Mouse (Mus musculus) lung, postnatal 25 days (tissue): Measurements from ENCODE around the gene Dlk1.
A peak's percentile ranks its signal among the peaks of the same experiment; 100 is the strongest.
"Not testable (repeated sequence)": the region's sequence is repeated elsewhere in the genome, so short reads cannot be mapped to it uniquely, and the experiment has no call there.

ENCODE experiments used
- DNase-seq: peaks from one replicate; pipeline ENCODE4 v3.0.0; 2022; ENCODE audit warnings: low spot score

Dlk1 gene

DNA sequence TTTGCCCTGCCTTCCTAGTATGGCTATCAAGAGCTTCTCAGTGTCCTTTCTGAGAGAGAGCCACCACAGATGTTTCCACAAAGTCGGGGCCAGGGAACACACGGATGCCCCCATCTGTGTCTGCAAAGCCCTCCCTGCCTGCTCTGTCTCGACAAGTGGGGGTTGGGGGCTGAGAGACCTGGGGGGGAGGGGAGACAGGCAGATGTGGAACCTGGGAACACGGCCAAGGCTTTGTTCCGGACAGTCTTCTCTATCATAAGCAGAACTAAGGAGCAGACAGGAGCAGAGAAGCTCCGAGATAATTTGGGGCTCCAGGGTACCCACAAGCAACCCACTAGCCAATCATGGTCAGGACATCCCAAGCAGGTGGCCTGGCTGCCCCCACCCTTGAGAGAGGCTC, 12.6 kb upstream of the Dlk1 start:
- no peak for DNase-seq

GRCm38 (mm10) chr12:109441366-109441765, 11.3 kb upstream of the Dlk1 start:
- peak; percentile 32 for DNase-seq

DNA sequence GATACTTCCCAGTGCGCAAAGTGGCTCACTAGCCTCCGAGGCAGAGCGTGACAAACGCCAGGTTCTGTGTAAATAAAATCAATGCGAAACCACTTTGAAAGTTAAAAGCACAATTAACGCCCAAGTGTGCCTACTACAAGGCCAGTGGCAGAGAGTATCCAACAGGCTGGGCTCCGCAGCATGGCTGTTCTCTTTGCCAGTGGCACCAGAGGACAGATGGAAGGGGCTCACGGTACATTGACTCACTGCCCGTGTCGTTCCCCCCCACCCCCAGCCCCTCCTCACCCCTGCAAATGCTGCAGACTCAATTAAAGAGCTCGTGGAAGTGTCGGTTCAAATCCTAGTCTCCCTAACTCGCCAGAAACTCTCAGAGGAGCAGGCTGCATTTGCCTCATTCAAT, 10.5 kb upstream of the Dlk1 start:
- DNase-seq = no peak

DNA sequence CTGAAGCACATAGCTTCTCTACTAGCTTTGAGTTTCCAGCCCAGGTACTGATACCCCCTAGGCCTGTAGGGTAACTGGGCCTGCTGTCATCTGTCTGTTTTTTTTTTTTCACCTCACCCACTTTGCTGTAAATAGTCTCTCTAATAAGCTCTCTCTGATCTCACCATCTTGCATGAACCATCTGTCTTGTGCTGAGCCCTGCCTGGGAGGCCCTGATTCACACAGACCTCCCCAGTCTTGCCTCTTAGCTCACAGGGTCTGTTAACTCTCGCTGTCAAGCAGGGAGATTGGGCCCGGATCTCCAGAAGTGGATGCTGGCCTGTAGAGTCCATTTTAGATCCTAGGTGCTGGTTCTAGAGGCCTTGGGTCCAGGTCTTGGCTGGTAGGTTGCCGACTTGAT, 9.3 kb upstream of the Dlk1 start:
- no peak for DNase-seq

- DNase-seq = no peak
Observed at GRCm38 (mm10) chr12:109444999-109445398, 7.6 kb upstream of the Dlk1 start.

DNA sequence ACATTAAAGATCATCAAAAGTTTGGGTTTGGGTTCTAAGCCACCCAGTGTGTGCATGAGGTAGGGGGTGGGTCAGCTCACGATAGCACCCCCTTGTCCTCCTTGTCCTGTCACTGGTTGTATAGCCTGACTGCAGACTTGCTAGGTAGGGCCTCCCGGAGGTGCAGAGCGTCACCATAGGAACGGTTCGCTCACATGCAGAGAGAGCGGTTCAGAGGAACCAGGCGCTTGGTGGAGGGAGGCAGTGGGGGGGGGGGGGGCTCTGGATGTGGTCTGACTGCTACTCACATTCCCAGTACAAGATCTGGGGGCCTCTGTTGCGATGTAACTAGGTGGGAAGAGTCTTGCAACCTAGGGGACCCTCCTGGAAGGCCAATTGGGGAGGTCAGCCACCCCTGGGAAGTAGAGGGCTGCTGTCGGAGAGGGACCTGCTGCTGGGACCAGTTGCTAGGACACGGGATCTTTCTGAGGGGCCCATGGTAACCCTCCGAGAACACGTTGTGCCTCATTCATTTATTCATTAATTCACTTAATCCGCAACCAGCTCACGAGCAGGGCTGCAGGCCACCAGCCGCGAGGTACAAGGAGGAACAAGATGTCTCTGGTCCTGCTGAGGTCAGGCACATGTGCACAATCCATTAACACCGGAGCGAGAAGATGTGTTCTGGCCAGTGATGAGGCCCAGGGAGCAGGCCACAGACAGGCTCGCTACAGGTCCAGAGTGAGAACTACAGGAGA, 7.0 kb upstream of the Dlk1 start:
- no peak for DNase-seq

DNA sequence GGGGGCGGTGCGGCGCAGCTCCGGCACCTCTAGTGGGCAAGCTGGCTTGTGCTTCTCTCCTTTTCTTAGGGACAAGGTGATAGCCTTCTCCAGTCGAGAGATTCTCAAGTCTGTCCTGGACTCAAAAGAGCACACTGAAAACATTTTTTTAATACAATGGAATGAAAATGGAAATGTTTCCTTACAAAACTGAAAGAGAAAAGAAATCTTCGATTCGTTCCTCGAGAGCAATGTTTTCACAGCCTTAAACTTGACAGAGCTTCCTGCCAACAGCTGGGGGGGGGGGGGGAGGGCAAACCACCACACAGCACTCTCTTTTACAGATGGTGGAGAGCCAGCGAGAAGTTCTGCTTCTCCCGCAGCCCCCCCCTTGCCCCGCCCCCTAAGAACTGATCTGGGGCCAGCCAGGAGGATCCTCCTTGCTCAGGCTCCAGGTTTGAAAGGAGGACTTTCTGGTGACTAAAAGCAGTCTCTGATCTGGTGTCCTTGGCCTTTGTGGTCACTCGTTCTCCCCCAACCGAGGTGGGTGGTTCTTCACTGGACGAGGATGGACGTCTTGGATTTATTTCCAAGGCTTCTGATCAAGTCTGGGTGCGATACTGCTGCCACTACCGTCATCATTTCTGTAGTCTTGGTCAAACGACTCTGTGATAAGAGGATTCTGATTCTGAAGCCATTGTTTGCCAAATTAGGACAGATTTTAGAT, 6.2 kb upstream of the Dlk1 start:
- no peak for DNase-seq

GRCm38 (mm10) chr12:109449421-109450411, 2.9 kb upstream of the Dlk1 start:
- DNase-seq = no peak

GRCm38 (mm10) chr12:109453065-109453997, 708 bp downstream of the Dlk1 start:
- no peak for DNase-seq

DNA sequence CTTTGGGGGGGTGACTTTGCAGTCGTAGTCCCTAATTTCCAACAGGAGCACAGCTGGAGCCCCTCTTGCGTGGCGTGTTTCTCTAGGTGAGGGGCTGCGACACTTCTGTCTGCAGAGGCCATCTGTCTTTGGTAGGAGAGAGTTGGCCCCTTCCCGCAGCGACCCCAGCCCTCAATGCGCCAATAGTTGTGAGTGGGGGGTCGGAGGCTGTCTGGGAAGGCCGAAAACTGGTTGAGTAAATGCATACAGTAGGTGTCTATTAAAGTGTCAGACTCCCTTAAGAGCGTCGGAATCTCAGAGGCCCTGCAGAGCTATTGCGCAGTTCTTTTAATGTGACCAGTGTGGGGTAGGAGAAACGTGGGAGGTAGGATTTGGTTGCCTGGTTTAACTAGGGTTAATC, 1.5 kb downstream of the Dlk1 start:
- no peak for DNase-seq

DNA sequence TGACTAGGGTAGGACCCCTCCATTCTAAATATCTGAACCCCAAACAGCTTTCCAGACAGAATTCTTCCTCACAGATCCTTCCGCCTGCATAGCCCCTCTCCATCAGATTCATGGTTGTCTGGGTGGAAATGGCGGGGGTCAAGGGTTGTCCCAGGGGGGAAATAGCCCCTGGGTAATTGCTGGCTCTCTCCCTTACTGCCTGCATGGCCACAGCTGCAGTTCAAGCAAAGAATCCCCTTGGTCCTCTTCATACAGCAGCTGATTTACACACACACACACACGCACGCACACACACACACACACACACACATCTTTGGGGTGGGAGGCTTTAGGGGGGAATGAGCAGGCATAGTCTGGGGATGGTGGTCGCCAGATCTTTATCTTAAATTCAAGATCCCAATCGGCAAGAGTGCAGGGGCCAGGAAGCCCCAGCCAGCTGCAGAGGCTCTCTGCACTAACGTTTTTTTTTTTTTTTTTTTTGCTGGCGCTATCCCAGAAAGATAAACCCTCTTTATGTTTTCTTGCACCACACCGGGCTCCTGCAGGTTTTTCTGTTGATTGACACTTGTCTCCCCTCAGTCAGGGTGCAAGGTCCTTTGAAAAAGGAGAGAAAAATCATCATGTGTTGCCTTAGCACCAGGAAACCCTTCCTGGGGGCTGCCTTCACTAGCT, 4.0 kb downstream of the Dlk1 start:
- DNase-seq = no peak

- no peak for DNase-seq
Observed at GRCm38 (mm10) chr12:109457836-109458235, 5.2 kb downstream of the Dlk1 start.

DNA sequence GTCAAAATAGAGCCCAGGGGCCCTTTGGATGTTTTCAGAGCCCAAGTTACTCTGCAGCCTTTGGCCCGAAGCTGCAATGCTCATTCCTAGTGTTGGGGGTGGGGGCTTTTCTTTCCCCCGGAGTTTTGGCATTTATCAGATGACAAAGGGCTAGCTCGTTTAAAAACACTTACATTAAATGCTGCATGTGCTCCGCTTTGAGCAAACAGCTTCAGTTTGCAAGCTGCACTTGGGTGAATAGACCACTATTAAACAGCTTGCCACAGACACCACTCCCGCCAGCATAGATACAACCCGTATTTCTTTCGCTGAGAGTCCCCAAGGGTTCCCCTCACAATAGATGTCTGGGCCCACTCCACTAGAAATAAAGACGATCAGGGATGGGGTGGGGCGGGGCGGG, 6.3 kb downstream of the Dlk1 start:
- DNase-seq = no peak

- no peak for DNase-seq
Observed at GRCm38 (mm10) chr12:109459481-109460401, 7.1 kb downstream of the Dlk1 start.

GRCm38 (mm10) chr12:109462594-109462993, 10.0 kb downstream of the Dlk1 start:
- no peak for DNase-seq

- not testable (repeated sequence) for DNase-seq
Observed at GRCm38 (mm10) chr12:109467417-109467816, 14.8 kb downstream of the Dlk1 start.

DNA sequence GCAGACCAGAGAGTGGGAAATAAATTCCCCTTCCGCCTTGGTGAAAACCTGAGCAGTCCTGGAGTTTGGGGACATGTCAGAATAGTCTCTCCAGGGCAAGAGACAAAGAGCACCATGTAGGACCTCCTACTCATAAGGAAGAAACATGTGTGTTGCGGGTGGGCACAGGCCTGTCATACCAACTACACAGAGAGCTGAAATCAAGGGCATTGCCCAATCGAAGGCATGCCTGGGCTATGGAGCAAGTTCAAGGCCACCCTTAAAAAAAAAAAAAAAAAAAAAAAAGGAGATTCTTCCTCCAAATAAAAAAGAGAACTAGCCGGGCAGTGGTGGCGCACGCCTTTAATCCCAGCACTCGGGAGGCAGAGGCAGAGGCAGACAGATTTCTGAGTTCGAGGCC, 17.2 kb downstream of the Dlk1 start:
- DNase-seq = no peak

- DNase-seq = no peak
Observed at GRCm38 (mm10) chr12:109472627-109473026, 20.0 kb downstream of the Dlk1 start.

GRCm38 (mm10) chr12:109473575-109473976, 21.0 kb downstream of the Dlk1 start:
- peak; percentile 8 for DNase-seq

GRCm38 (mm10) chr12:109474187-109474606, 21.6 kb downstream of the Dlk1 start:
- no peak for DNase-seq
